Mouse (Mus musculus) ES-Bruce4 (cell line): ENCODE data around the gene Gimap4.

Experiments used
- CTCF ChIP-seq: IDR thresholded peaks from one replicate; pipeline ENCODE4 v1.8.1; 2011; ENCODE audit warnings: low read depth, low read length
- EP300 ChIP-seq: IDR thresholded peaks from 2 replicates; pipeline ENCODE4 v1.6.1; 2011; ENCODE audit warnings: low read depth, low read length; ENCODE audit not compliant: insufficient read depth
- POLR2A ChIP-seq: IDR thresholded peaks from one replicate; pipeline ENCODE4 v1.8.1; 2011; ENCODE audit warnings: low read length; ENCODE audit not compliant: insufficient read depth

DNA sequence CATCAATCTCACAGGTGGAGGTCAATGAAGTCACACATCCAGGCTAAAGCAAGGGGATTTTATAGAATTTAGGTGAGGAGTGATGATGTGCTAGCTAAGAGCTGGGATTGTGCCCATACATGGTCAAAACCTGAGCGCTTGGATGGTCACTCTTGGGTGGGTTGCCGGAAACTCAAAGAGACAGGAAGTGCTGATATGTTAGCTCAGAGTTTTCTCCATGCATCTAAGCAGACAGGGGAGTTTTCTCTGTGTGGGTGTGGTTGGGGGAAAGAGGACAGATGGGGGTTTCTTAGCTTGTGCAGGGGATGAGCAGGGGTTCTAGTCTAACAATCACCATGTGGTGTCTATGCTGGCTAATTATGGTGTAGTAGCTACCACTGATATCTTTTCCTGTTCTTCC, 5.0 kb downstream of the Gimap4 start:
- no peak for TF ChIP-seq CTCF
- TF ChIP-seq POLR2A: no peak
- no peak for TF ChIP-seq EP300
